Mouse (Mus musculus): ENCODE results near the gene Sipa1l2. TPM values are rescaled to one million over a fixed set of nuclear protein-coding genes. Genes with fewer than 3 reads are reported as not detected.

Sipa1l2 gene
- polyA plus RNA-seq, 1 experiment from 2014 or later = 8.2 TPM

- Histone ChIP-seq H3K9ac (ENCODE audit: low read depth, low read length) (no peak overlapping the region), H3K4me2 (ENCODE audit: low read length) (no peak overlapping the region), H3K27me3 (ENCODE audit: insufficient read depth, low read length) (no peaks in the 10 kb centered on the region), H3K36me3 (ENCODE audit: insufficient read depth, low read length) (peaks cover 18% of the 10 kb centered on the region; the same call in 1 of the 2 replicates), H3K4me3 (replicated peaks; ENCODE audit: low read depth, low read length) (no peak overlapping the region), H3K4me1 (replicated peaks; ENCODE audit: insufficient read depth, low read length) (0 out of 2 replicates have a peak, but pooled peaks cover 4% of the 10 kb centered on the region), H3K9me3 (replicated peaks; ENCODE audit: low read length) (no peaks in the 10 kb centered on the region), H3K27ac (no peak overlapping the region)
- WGBS = 83% methylated on average over 5 of the region's 5 CpGs
- no peak for ATAC-seq (replicated peaks; ENCODE audit: low FRiP score, low read depth)
- no peak for TF ChIP-seq CTCF (IDR thresholded peaks at IDR 0.05; ENCODE audit: low read depth)
- DNase-seq (ENCODE audit: low spot score) = no peak
Measured at GRCm38 (mm10) chr8:125430796-125431195, 138.8 kb downstream of the Sipa1l2 start.

GRCm38 (mm10) chr8:125428979-125429690 lies 140.5 kb downstream of the Sipa1l2 start:
- Histone ChIP-seq H3K36me3 (ENCODE audit: insufficient read depth, low read length) (peaks cover 14% of the 10 kb centered on the region; the same call in 1 of the 2 replicates), H3K4me2 (ENCODE audit: low read length) (no peak overlapping the region), H3K9ac (ENCODE audit: low read depth, low read length) (no peak overlapping the region), H3K4me1 (replicated peaks; ENCODE audit: insufficient read depth, low read length) (no peaks in the 10 kb centered on the region), H3K9me3 (replicated peaks; ENCODE audit: low read length) (no peaks in the 10 kb centered on the region), H3K27me3 (ENCODE audit: insufficient read depth, low read length) (no peaks in the 10 kb centered on the region), H3K4me3 (replicated peaks; ENCODE audit: low read depth, low read length) (no peak overlapping the region), H3K27ac (no peak overlapping the region)
- WGBS = 68% methylated on average over 8 of the region's 8 CpGs
- TF ChIP-seq CTCF (IDR thresholded peaks at IDR 0.05; ENCODE audit: low read depth) = no peak
- DNase-seq (ENCODE audit: low spot score) = no peak
- no peak for ATAC-seq (replicated peaks; ENCODE audit: low FRiP score, low read depth)

- Histone ChIP-seq H3K9me3 (replicated peaks; ENCODE audit: low read length) (no peaks in the 10 kb centered on the region), H3K4me2 (ENCODE audit: low read length) (no peak overlapping the region), H3K4me3 (replicated peaks; ENCODE audit: low read depth, low read length) (no peak overlapping the region), H3K27ac (no peak overlapping the region), H3K27me3 (ENCODE audit: insufficient read depth, low read length) (no peaks in the 10 kb centered on the region), H3K9ac (ENCODE audit: low read depth, low read length) (no peak overlapping the region), H3K4me1 (replicated peaks; ENCODE audit: insufficient read depth, low read length) (no peaks in the 10 kb centered on the region; the same call in 1 of the 2 replicates), H3K36me3 (ENCODE audit: insufficient read depth, low read length) (peaks cover 25% of the 10 kb centered on the region)
- ATAC-seq (replicated peaks; ENCODE audit: low FRiP score, low read depth) (no peak), DNase-seq (ENCODE audit: low spot score) (no peak)
- TF ChIP-seq CTCF (IDR thresholded peaks at IDR 0.05; ENCODE audit: low read depth) = no peak
- WGBS = 44% methylated on average over 10 of the region's 10 CpGs
Measured at GRCm38 (mm10) chr8:125423861-125424260, 145.7 kb downstream of the Sipa1l2 start.

- H3K9ac ChIP-seq (ENCODE audit: low read depth, low read length) = no peak overlapping the region
- no peak overlapping the region for H3K4me3 ChIP-seq (replicated peaks; ENCODE audit: low read depth, low read length)
- H3K27me3 ChIP-seq (ENCODE audit: insufficient read depth, low read length) = no peaks in the 10 kb centered on the region
- H3K4me1 ChIP-seq (replicated peaks; ENCODE audit: insufficient read depth, low read length) = no peaks in the 10 kb centered on the region; the same call in 1 of the 2 replicates
- 83% methylated on average over 14 of the region's 14 CpGs for WGBS
- no peaks in the 10 kb centered on the region for H3K9me3 ChIP-seq (replicated peaks; ENCODE audit: low read length)
- TF ChIP-seq CTCF (IDR thresholded peaks at IDR 0.05; ENCODE audit: low read depth) = no peak
- H3K36me3 ChIP-seq (ENCODE audit: insufficient read depth, low read length) = peaks cover 24% of the 10 kb centered on the region
- DNase-seq (ENCODE audit: low spot score) = no peak
- H3K4me2 ChIP-seq (ENCODE audit: low read length) = no peak overlapping the region
- no peak overlapping the region for H3K27ac ChIP-seq
- no peak for ATAC-seq (replicated peaks; ENCODE audit: low FRiP score, low read depth)
Measured at GRCm38 (mm10) chr8:125419202-125419830, 150.3 kb downstream of the Sipa1l2 start.

- H3K4me2 ChIP-seq (ENCODE audit: low read length) = no peak overlapping the region
- ATAC-seq (replicated peaks; ENCODE audit: low FRiP score, low read depth) (no peak), DNase-seq (ENCODE audit: low spot score) (no peak)
- no peaks in the 10 kb centered on the region for H3K27me3 ChIP-seq (ENCODE audit: insufficient read depth, low read length)
- no peaks in the 10 kb centered on the region for H3K4me1 ChIP-seq (replicated peaks; ENCODE audit: insufficient read depth, low read length)
- TF ChIP-seq CTCF (IDR thresholded peaks at IDR 0.05; ENCODE audit: low read depth) = no peak
- H3K36me3 ChIP-seq (ENCODE audit: insufficient read depth, low read length) = 0 out of 2 replicates have a peak, but pooled peaks cover 13% of the 10 kb centered on the region
- H3K9me3 ChIP-seq (replicated peaks; ENCODE audit: low read length) = no peaks in the 10 kb centered on the region
- no peak overlapping the region for H3K4me3 ChIP-seq (replicated peaks; ENCODE audit: low read depth, low read length)
- H3K9ac ChIP-seq (ENCODE audit: low read depth, low read length) = no peak overlapping the region
- 60% methylated on average over 6 of the region's 6 CpGs for WGBS
- no peak overlapping the region for H3K27ac ChIP-seq
Measured at GRCm38 (mm10) chr8:125416146-125416545, 153.5 kb downstream of the Sipa1l2 start.

DNA sequence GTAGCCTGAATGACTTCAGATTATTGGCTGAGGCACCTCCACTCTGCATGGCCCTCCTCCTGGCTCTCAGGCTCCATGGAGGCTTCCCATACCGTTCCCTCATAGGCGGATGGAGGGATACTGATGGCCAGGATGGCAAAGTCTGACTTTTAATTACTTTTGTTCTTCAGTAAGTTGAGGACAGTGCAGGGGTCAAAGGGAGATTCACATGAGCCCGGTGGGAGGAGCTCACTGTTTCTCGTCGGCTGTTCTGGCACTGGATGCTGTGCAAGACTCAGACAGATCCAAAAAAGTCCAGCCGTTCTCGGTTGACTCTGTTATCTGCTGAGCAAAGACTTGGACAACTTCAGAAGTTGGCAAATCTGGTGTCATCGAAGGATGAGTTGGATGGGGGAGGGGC lies 155.0 kb downstream of the Sipa1l2 start:
- 74% methylated on average over 8 of the region's 8 CpGs for WGBS
- no peak for TF ChIP-seq CTCF (IDR thresholded peaks at IDR 0.05; ENCODE audit: low read depth)
- Histone ChIP-seq H3K9me3 (replicated peaks; ENCODE audit: low read length) (no peaks in the 10 kb centered on the region), H3K27ac (no peak overlapping the region), H3K9ac (ENCODE audit: low read depth, low read length) (no peak overlapping the region), H3K4me2 (ENCODE audit: low read length) (no peak overlapping the region), H3K36me3 (ENCODE audit: insufficient read depth, low read length) (0 out of 2 replicates have a peak, but pooled peaks cover 8% of the 10 kb centered on the region), H3K27me3 (ENCODE audit: insufficient read depth, low read length) (no peaks in the 10 kb centered on the region), H3K4me3 (replicated peaks; ENCODE audit: low read depth, low read length) (no peak overlapping the region), H3K4me1 (replicated peaks; ENCODE audit: insufficient read depth, low read length) (no peaks in the 10 kb centered on the region)
- no peak for ATAC-seq (replicated peaks; ENCODE audit: low FRiP score, low read depth)
- DNase-seq (ENCODE audit: low spot score) = no peak
